Mouse (Mus musculus): ENCODE results near the gene Ube2n. TPM values are rescaled to one million over a fixed set of nuclear protein-coding genes. Genes with fewer than 3 reads are reported as not detected.

The Ube2n gene
- polyA plus RNA-seq, 1 experiment: 200 TPM

- Histone ChIP-seq H3K4me3 (ENCODE audit: insufficient read depth, low read length) (peak within 1 kb of the TSS; percentile 86), H3K27ac (ENCODE audit: insufficient read depth, low read length) (peak within 1 kb of the TSS; percentile 16; the same call in 1 of the 2 replicates), H3K4me1 (ENCODE audit: control insufficient read depth, insufficient read depth, low read length) (no peaks in the 10 kb centered on the region)
- TF ChIP-seq CTCF (IDR thresholded peaks at IDR 0.05; ENCODE audit: borderline replicate concordance, insufficient read depth, low read length) (no peak), POLR2A (IDR thresholded peaks at IDR 0.05; ENCODE audit: low read depth, low read length) (peak; percentile 91)
These were observed 13.4 kb upstream of the Ube2n start, which contains the start of gene Mrpl42 for GRCm38 (mm10) chr10:95501463-95502081. Gene Mrpl42 (minus strand): TSS chr10:95501940.

- Histone ChIP-seq H3K4me1 (ENCODE audit: control insufficient read depth, insufficient read depth, low read length) (0 out of 2 replicates have a peak, but pooled peaks cover under 1% of the 10 kb centered on the region), H3K4me3 (ENCODE audit: insufficient read depth, low read length) (no peak overlapping the region), H3K27ac (ENCODE audit: insufficient read depth, low read length) (no peak overlapping the region)
- TF ChIP-seq POLR2A (IDR thresholded peaks at IDR 0.05; ENCODE audit: low read depth, low read length) (no peak), CTCF (IDR thresholded peaks at IDR 0.05; ENCODE audit: borderline replicate concordance, insufficient read depth, low read length) (no peak)
These were observed 11.3 kb upstream of the Ube2n start for GRCm38 (mm10) chr10:95503443-95504235.

- no peak overlapping the region for H3K4me3 ChIP-seq (ENCODE audit: insufficient read depth, low read length)
- 0 out of 2 replicates have a peak, but pooled peaks cover 3% of the 10 kb centered on the region for H3K4me1 ChIP-seq (ENCODE audit: control insufficient read depth, insufficient read depth, low read length)
- H3K27ac ChIP-seq (ENCODE audit: insufficient read depth, low read length): no peak overlapping the region
- TF ChIP-seq POLR2A (IDR thresholded peaks at IDR 0.05; ENCODE audit: low read depth, low read length) (no peak), CTCF (IDR thresholded peaks at IDR 0.05; ENCODE audit: borderline replicate concordance, insufficient read depth, low read length) (no peak)
These were observed 10.6 kb upstream of the Ube2n start for GRCm38 (mm10) chr10:95504341-95504740.

- Histone ChIP-seq H3K4me1 (ENCODE audit: control insufficient read depth, insufficient read depth, low read length) (0 out of 2 replicates have a peak, but pooled peaks cover 3% of the 10 kb centered on the region), H3K27ac (ENCODE audit: insufficient read depth, low read length) (no peak overlapping the region), H3K4me3 (ENCODE audit: insufficient read depth, low read length) (no peak overlapping the region)
- no peak for TF ChIP-seq POLR2A (IDR thresholded peaks at IDR 0.05; ENCODE audit: low read depth, low read length)
- TF ChIP-seq CTCF (IDR thresholded peaks at IDR 0.05; ENCODE audit: borderline replicate concordance, insufficient read depth, low read length): no peak
These were observed 6.8 kb upstream of the Ube2n start for GRCm38 (mm10) chr10:95508126-95508525.

GRCm38 (mm10) chr10:95508793-95509192 lies 6.2 kb upstream of the Ube2n start:
- Histone ChIP-seq H3K4me3 (ENCODE audit: insufficient read depth, low read length) (no peak overlapping the region), H3K4me1 (ENCODE audit: control insufficient read depth, insufficient read depth, low read length) (0 out of 2 replicates have a peak, but pooled peaks cover 3% of the 10 kb centered on the region), H3K27ac (ENCODE audit: insufficient read depth, low read length) (no peak overlapping the region)
- no peak for TF ChIP-seq POLR2A (IDR thresholded peaks at IDR 0.05; ENCODE audit: low read depth, low read length)
- TF ChIP-seq CTCF (IDR thresholded peaks at IDR 0.05; ENCODE audit: borderline replicate concordance, insufficient read depth, low read length): no peak

GRCm38 (mm10) chr10:95509263-95509662 lies 5.7 kb upstream of the Ube2n start:
- Histone ChIP-seq H3K4me1 (ENCODE audit: control insufficient read depth, insufficient read depth, low read length) (0 out of 2 replicates have a peak, but pooled peaks cover 5% of the 10 kb centered on the region), H3K27ac (ENCODE audit: insufficient read depth, low read length) (no peak overlapping the region), H3K4me3 (ENCODE audit: insufficient read depth, low read length) (no peak overlapping the region)
- no peak for TF ChIP-seq CTCF (IDR thresholded peaks at IDR 0.05; ENCODE audit: borderline replicate concordance, insufficient read depth, low read length)
- no peak for TF ChIP-seq POLR2A (IDR thresholded peaks at IDR 0.05; ENCODE audit: low read depth, low read length)

- no peak overlapping the region for H3K4me3 ChIP-seq (ENCODE audit: insufficient read depth, low read length)
- no peak overlapping the region for H3K27ac ChIP-seq (ENCODE audit: insufficient read depth, low read length)
- no peak for TF ChIP-seq POLR2A (IDR thresholded peaks at IDR 0.05; ENCODE audit: low read depth, low read length)
- no peak for TF ChIP-seq CTCF (IDR thresholded peaks at IDR 0.05; ENCODE audit: borderline replicate concordance, insufficient read depth, low read length)
- H3K4me1 ChIP-seq (ENCODE audit: control insufficient read depth, insufficient read depth, low read length): 0 out of 2 replicates have a peak, but pooled peaks cover 5% of the 10 kb centered on the region
These were observed 2.3 kb upstream of the Ube2n start for GRCm38 (mm10) chr10:95512635-95513034.

GRCm38 (mm10) chr10:95513768-95514556 lies 983 bp upstream of the Ube2n start:
- TF ChIP-seq CTCF (IDR thresholded peaks at IDR 0.05; ENCODE audit: borderline replicate concordance, insufficient read depth, low read length) (no peak), POLR2A (IDR thresholded peaks at IDR 0.05; ENCODE audit: low read depth, low read length) (0 out of 2 replicates have a peak, but pooled peaks have one; percentile 17)
- H3K27ac ChIP-seq (ENCODE audit: insufficient read depth, low read length): peak overlapping the region; percentile 58
- H3K4me3 ChIP-seq (ENCODE audit: insufficient read depth, low read length): peak overlapping the region; percentile 44
- H3K4me1 ChIP-seq (ENCODE audit: control insufficient read depth, insufficient read depth, low read length): 0 out of 2 replicates have a peak, but pooled peaks cover 2% of the 10 kb centered on the region

GRCm38 (mm10) chr10:95515293-95515931 lies 467 bp downstream of the Ube2n start:
- Histone ChIP-seq H3K27ac (ENCODE audit: insufficient read depth, low read length) (peak overlapping the region; percentile 90), H3K4me1 (ENCODE audit: control insufficient read depth, insufficient read depth, low read length) (peaks cover 5% of the 10 kb centered on the region; the same call in 1 of the 2 replicates), H3K4me3 (ENCODE audit: insufficient read depth, low read length) (peak overlapping the region; percentile 96)
- TF ChIP-seq POLR2A (IDR thresholded peaks at IDR 0.05; ENCODE audit: low read depth, low read length) (no peak), CTCF (IDR thresholded peaks at IDR 0.05; ENCODE audit: borderline replicate concordance, insufficient read depth, low read length) (no peak)

Data from embryonic fibroblast, embryonic 13.5 days (primary cell).